1 mouse cellular context compared by ENCODE assay signal in the genomic region with DNA sequence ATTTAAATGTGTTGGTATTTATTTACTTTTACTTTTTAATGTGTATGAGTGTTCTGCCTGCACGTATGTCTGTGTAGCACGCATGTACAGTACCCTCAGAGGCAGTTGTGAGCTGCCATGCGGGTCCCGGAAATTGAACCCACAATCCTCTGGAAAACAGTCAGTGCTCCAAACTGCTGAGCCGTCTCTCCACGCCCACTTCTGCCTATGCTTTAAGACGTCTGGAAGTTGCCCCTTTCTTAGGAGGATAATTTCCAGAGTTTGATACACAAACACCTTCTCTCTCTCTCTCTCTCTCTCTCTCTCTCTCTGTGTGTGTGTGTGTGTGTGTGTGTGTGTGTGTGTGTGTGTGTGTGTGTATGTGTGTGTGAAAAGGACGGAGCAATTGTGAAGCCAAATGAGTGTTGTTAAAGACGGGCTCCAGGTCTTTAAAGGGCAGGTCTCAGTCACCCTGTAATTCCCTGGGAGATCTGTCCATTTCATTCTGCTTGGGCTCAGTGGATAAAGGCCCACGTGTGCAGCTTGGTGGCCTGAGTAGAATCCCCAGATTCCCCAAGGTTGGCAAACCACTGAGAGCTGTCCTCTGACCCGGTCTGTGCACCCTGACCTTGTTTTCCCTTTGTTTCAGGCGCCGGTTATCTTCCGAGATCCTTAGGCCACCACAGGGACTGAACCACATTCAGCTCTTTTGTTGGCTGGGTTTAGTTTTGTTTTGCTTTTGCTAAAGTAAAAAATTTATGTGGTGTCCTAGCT.
TF ChIP-seq lines count a peak whose summit lies in the region.

No protein-coding gene starts in this region.

TF ChIP-seq in ES-E14, 5 proteins besides CTCF, POLR2A, EP300 and RAD21:
- no peak for TF ChIP-seq MAFK (IDR thresholded peaks at IDR 0.05; ENCODE audit: insufficient read depth, low read depth, low read length)
- TF ChIP-seq ZNF384 (IDR thresholded peaks at IDR 0.05; ENCODE audit: low read depth, low read length) = no peak
- no peak for TF ChIP-seq CHD2 (IDR thresholded peaks at IDR 0.05; ENCODE audit: low read depth, low read length)
- TF ChIP-seq ZC3H11A (IDR thresholded peaks at IDR 0.05; ENCODE audit: borderline replicate concordance, low read depth, low read length) = no peak
- no peak for TF ChIP-seq HCFC1 (IDR thresholded peaks at IDR 0.05; ENCODE audit: borderline replicate concordance, insufficient read depth, low read length)
